Mouse (Mus musculus): ENCODE measurements at regions not wholly inside any gene's neighbourhood (a gene's known extent, or its start where the extent isn't known, plus 50 kb on each side); places are given as distances from the start of the nearest gene placed in this dataset.

DNA sequence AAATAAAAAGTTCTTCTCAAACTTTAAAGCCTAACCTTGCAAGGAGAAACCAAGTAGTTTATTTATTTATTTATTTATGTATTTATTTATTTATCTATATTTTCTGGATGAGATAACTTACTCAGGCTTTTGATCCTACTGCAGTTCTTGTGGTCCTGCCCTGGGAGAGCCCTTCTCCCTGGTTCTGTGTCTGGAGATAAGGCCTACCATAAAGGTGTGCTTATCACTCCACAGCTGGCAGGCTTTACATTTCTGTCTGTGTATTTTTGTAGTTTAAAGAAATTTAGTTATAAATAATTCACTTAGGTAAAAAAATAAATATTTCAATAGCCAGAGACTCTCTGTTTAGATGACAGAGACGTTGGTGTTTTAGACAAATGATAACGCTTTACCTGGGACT is 224.5 kb upstream of the Itga1 start:
- TF ChIP-seq POLR2A (IDR thresholded peaks at IDR 0.05; ENCODE audit: extremely low read depth, insufficient read depth, low read length) = no peak
- TF ChIP-seq CTCF (IDR thresholded peaks at IDR 0.05; ENCODE audit: low read depth, low read length) = no peak

Data from liver, adult 2 months (tissue).